Mouse (Mus musculus): ENCODE results near the gene Cep97.
"Not testable (repeated sequence)": the region's sequence is repeated elsewhere in the genome, so short reads cannot be mapped to it uniquely, and the experiment has no call there.

DNA sequence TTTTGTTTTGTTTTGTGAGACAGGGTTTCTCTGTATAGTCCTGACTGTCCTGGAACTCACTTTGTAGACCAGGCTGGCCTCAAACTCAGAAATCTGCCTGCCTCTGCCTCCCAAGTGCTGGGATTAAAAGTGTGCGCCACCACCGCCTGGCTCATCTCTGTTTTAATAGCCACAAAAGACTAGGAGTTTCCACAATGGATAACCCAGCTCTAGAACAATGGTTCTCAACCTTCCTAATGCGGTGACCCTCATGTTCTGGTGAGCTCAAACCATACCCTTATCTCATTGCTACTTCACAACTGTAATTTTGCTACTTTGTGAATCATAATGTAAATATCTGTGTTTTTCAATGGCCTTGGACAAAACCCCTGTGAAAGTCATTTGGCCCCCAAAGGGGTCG lies 75.2 kb downstream of the Cep97 start:
- TF ChIP-seq TAL1, GATA1 (IDR thresholded peaks at IDR 0.05; ENCODE audit: low read length): not testable (repeated sequence)
